In genomic region chr2:30440701-30441517, GRCm38 (mm10) we compare ENCODE assay signal across 8 mouse cellular contexts. TPM values are rescaled to one million over a fixed set of nuclear protein-coding genes. Genes with fewer than 3 reads are reported as not detected.
DNase-seq lines count a peak whose midpoint lies in the region; ATAC-seq lines count a peak whose summit lies in the region.

No protein-coding gene starts in this region.

- H3K4me3 ChIP-seq in hindbrain, embryonic 13.5 days, result no peak overlapping the region

- H3K27me3 ChIP-seq in hindbrain, embryonic 13.5 days, result no peaks in the 10 kb centered on the region

- peaks cover 62% of the 10 kb centered on the region for H3K4me1 ChIP-seq in hindbrain, embryonic 13.5 days (replicated peaks)

- peak; percentile 93 for DNase-seq in R1 (ENCODE audit: low read depth, low spot score)
- peak; percentile 66 for DNase-seq in cerebellum, adult 9-11 months
- peak; percentile 51 to 64 for DNase-seq in frontal cortex, postnatal 14 days (ENCODE audit: low spot score in 2 of 2)
- peak; percentile 57 to 59 for DNase-seq in layer of hippocampus, postnatal 36 days
- peak; percentile 89 for DNase-seq in lung, postnatal 25 days (ENCODE audit: low spot score)
- peak; percentile 64 for DNase-seq in retina, postnatal 7 days (ENCODE audit: low read depth, low spot score)
- peak; percentile 58 for DNase-seq in urinary bladder, adult 2 months (ENCODE audit: low spot score)

- peaks cover 58% of the 10 kb centered on the region for H3K36me3 ChIP-seq in hindbrain, embryonic 13.5 days

- peak overlapping the region; percentile 94 for H3K27ac ChIP-seq in hindbrain, embryonic 13.5 days

- 19% methylated on average over 12 of the region's 12 CpGs for WGBS in hindbrain, embryonic 13.5 days

- H3K9me3 ChIP-seq in hindbrain, embryonic 13.5 days, result no peaks in the 10 kb centered on the region

- peak overlapping the region; percentile 59 for H3K9ac ChIP-seq in hindbrain, embryonic 13.5 days

- H3K4me2 ChIP-seq in hindbrain, embryonic 13.5 days, result peak overlapping the region; percentile 36

- 0 out of 2 replicates have a peak, but pooled peaks have one; percentile 14 for ATAC-seq in hindbrain, embryonic 13.5 days (ENCODE audit: low FRiP score)

RNA-seq across cellular contexts. Expression of gene Ptpa, which starts 25.1 kb away (rescaled TPM):
- 129 and 133 TPM in 2 replicates for polyA plus RNA-seq in hindbrain, embryonic 13.5 days (2015; fragmentation: Nextera tagmentation; extraction: Ambion mirVana)
- 100 to 1,000 TPM; 166 to 168 TPM for total RNA-seq in layer of hippocampus, postnatal 36 days (2021)
- 90.0 and 93.9 TPM in 2 replicates for polyA plus RNA-seq in urinary bladder, adult 2 months (2012; rRNA removed)

RNA-seq across cellular contexts. Expression of gene Crat, which starts 25.3 kb away (rescaled TPM):
- polyA plus RNA-seq in hindbrain, embryonic 13.5 days (2015; fragmentation: Nextera tagmentation; extraction: Ambion mirVana), result 22.1 and 24.0 TPM in 2 replicates
- total RNA-seq in layer of hippocampus, postnatal 36 days (2021), result 10 to 100 TPM; 42.5 to 46.1 TPM
- 27.3 and 38.1 TPM in 2 replicates for polyA plus RNA-seq in urinary bladder, adult 2 months (2012; rRNA removed)

RNA-seq across cellular contexts. Expression of gene Ier5l, which starts 33.1 kb away (rescaled TPM):
- polyA plus RNA-seq in hindbrain, embryonic 13.5 days (2015; fragmentation: Nextera tagmentation; extraction: Ambion mirVana), result 2.1 and 2.9 TPM in 2 replicates
- total RNA-seq in layer of hippocampus, postnatal 36 days (2021), result 10 to 100 TPM; 10.4 to 12.7 TPM
- polyA plus RNA-seq in urinary bladder, adult 2 months (2012; rRNA removed), result 10.7 and 11.0 TPM in 2 replicates

RNA-seq across cellular contexts. Expression of gene Dolpp1, which starts 48.9 kb away (rescaled TPM):
- 51.2 and 53.9 TPM in 2 replicates for polyA plus RNA-seq in hindbrain, embryonic 13.5 days (2015; fragmentation: Nextera tagmentation; extraction: Ambion mirVana)
- total RNA-seq in layer of hippocampus, postnatal 36 days (2021), result 10 to 100 TPM; 26.8 to 28.6 TPM
- polyA plus RNA-seq in urinary bladder, adult 2 months (2012; rRNA removed), result 18.9 and 27.3 TPM in 2 replicates
